Mouse (Mus musculus) neural tube, embryonic 11.5 days (tissue): ENCODE measurements around the gene Cep85l. TPM values are rescaled to one million over a fixed set of nuclear protein-coding genes. Genes with fewer than 3 reads are reported as not detected.

ENCODE experiments used
- ATAC-seq: fragments of 200-750 bp; cut with Nextera tagmentation; 2 replicates; pipeline ENCODE4 v1.8.0; 2017; ENCODE audit warnings: moderate number of reproducible peaks, mild to moderate bottlenecking, moderate TSS enrichment, moderate library complexity; ENCODE audit not compliant: insufficient read depth, low FRiP score, low TSS enrichment
- DNase-seq: peaks from one replicate; pipeline ENCODE4 v3.0.0-alpha.2; 2015; ENCODE audit warnings: low spot score
- H3K27ac ChIP-seq: fragments of 300-500 bp; sonication (generic); 2 replicates; pipeline ENCODE4 v1.5.1; 2014; ENCODE audit warnings: low read depth, mild to moderate bottlenecking, low read length
- H3K27me3 ChIP-seq: fragments of 300-500 bp; sonication (generic); 2 replicates; pipeline ENCODE4 v1.6.1; 2014; ENCODE audit warnings: mild to moderate bottlenecking, low read length, mixed read lengths; ENCODE audit not compliant: control insufficient read depth, insufficient read depth
- H3K36me3 ChIP-seq: fragments of 300-500 bp; sonication (generic); 2 replicates; pipeline ENCODE4 v1.6.1; 2014; ENCODE audit warnings: mild to moderate bottlenecking, low read length, moderate library complexity, mixed read lengths; ENCODE audit not compliant: control insufficient read depth, insufficient read depth
- H3K4me1 ChIP-seq: fragments of 300-500 bp; sonication (generic); 2 replicates; pipeline ENCODE4 v1.6.1; 2014; ENCODE audit warnings: low read length, mixed read lengths; ENCODE audit not compliant: control insufficient read depth, insufficient read depth
- H3K4me2 ChIP-seq: fragments of 300-500 bp; sonication (generic); 2 replicates; pipeline ENCODE4 v1.6.1; 2014; ENCODE audit warnings: low read depth, mild to moderate bottlenecking, moderate library complexity
- H3K4me3 ChIP-seq: fragments of 300-500 bp; sonication (generic); 2 replicates; pipeline ENCODE4 v1.5.1; 2014; ENCODE audit warnings: low read depth, low read length
- H3K9ac ChIP-seq: fragments of 300-500 bp; sonication (generic); 2 replicates; pipeline ENCODE4 v1.6.1; 2014; ENCODE audit warnings: mild to moderate bottlenecking, low read length
- H3K9me3 ChIP-seq: fragments of 300-500 bp; sonication (generic); 2 replicates; pipeline ENCODE4 v1.6.1; 2016; ENCODE audit warnings: low read length; ENCODE audit not compliant: control insufficient read depth
- WGBS: fragments of 180-500 bp; shearing (Covaris S2); extraction: QIAGEN DNeasy Blood & Tissue Kit; methylation state at CpG from one replicate; pipeline ENCODE4 v1.1.7; 2014; 5-methylcytosine and 5-hydroxymethylcytosine counted together
- polyA plus RNA-seq: library from polyadenylated mRNA; unstranded; fragments of >200 nt; fragmentation: Nextera tagmentation; extraction: Ambion mirVana; gene quantifications from 2 replicates; pipeline ENCODE4 v1.2.1, GENCODE M21; 2014

Cep85l gene
- polyA plus RNA-seq, 1 experiment from 2014 or later, result 6.2 TPM

DNA sequence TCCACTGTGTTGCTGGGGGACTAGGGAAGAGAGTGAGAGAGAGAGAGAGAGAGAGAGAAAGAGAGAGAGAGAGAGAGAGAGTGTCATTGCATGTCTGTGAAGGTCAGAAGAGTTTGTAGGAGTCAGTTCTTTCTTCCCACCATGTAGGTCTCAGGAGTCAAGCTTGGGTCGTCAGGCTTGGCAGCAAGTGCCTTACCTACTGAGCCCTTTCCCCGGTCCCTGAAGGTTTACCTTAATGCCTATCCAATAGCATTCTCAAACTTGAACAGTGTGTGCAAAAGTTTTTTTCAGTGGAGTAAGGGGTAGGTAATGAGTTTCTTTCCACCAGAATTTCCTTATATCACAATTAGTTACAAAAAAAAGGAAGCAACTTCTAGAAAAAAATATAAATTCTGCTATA, 40.7 kb downstream of the Cep85l start:
- Histone ChIP-seq H3K9me3 (no peaks in the 10 kb centered on the region), H3K36me3 (no peaks in the 10 kb centered on the region), H3K27ac (no peak overlapping the region), H3K27me3 (no peaks in the 10 kb centered on the region), H3K9ac (no peak overlapping the region), H3K4me3 (no peak overlapping the region), H3K4me2 (no peak overlapping the region), H3K4me1 (no peaks in the 10 kb centered on the region)
- WGBS, result 61% methylated on average over 2 of the region's 2 CpGs
- ATAC-seq (no peak), DNase-seq (no peak)

DNA sequence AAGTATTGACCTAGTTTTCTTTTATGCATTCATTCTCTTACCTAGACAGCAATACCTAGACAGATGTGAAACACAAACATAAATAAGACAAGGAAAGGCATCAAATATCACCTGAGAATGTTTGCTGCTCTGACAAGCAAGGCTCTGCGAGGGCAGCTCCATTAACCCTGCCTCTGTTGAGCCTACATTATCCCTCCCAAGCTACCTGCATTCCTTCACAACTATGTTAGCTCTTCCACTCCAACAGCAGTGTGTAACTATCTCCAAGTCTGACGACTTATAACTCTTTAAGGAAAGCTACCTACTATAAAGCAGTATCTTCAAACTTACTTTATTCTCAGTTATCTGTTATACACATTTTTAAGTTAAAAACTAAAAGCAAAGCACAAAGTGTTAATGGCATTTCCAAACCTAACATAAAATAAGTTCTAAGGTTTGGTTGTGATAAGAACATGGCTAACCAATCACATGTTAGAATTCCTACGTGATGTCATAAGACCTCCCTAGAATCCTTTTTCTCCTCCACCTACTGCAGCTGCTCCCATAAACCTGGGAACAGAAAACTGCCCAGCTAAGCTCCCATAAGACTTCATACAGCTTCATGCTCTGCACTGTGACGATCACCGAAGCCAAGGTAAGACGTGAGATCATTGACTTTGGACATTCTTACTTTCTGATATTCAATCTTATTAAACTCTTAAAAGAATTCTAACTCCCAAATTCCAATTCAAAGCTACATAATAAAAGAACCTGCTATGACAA, 42.4 kb downstream of the Cep85l start, which contains the start of gene Pln:
Gene Pln, plus strand, starts transcription at position 506 of the 762 bp plus-strand sequence.
- Histone ChIP-seq H3K36me3 (no peaks in the 10 kb centered on the region), H3K27me3 (no peaks in the 10 kb centered on the region), H3K4me3 (no peak within 1 kb of the TSS), H3K9me3 (no peaks in the 10 kb centered on the region), H3K9ac (no peak within 1 kb of the TSS), H3K4me1 (no peaks in the 10 kb centered on the region), H3K27ac (no peak within 1 kb of the TSS), H3K4me2 (no peak within 1 kb of the TSS)
- ATAC-seq, result no peak
- no peak for DNase-seq
- 84% methylated on average over 6 of the region's 6 CpGs for WGBS

DNA sequence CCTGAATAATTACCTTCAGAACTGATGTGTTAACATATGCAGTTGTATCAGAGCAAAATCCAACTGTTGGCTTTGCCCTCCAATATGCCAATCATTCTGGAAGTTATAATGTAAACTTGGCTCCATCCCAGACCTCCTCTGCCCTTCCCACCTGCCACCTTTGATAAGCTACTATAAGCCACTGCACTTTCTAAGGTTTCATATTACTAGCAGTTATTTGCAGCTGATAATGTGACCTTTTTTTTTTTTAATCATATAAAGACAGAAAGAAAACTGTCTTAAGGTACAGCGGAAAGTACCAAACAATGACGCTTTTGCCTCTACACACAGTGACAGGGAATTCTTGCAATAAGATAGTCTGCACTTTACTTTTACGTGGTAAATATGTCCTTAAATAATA, 43.8 kb downstream of the Cep85l start:
- H3K36me3 ChIP-seq, result no peaks in the 10 kb centered on the region
- no peak overlapping the region for H3K27ac ChIP-seq
- WGBS, result 92% methylated on average over 3 of the region's 3 CpGs
- H3K27me3 ChIP-seq, result no peaks in the 10 kb centered on the region
- H3K4me3 ChIP-seq, result no peak overlapping the region
- ATAC-seq (no peak), DNase-seq (no peak)
- H3K9me3 ChIP-seq, result no peaks in the 10 kb centered on the region
- no peak overlapping the region for H3K4me2 ChIP-seq
- no peaks in the 10 kb centered on the region for H3K4me1 ChIP-seq
- H3K9ac ChIP-seq, result no peak overlapping the region

DNA sequence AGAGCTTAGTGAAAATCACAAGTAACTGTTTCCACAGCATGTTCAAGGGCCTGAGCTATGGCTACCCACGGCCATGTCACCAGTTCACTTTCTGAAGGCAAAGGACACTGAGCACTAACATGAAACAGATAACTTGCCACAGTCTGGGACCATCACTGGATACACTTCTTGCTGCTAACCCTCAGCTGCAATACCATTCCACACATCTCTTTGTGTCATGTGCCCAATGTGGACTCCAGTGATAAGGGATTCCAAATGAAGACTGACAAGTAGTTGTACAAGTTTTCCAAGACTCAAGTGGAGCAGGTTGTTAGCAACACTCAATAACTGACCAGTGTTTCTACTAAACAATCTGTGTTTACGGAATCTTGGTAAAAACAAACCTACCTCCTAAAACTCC, 44.5 kb downstream of the Cep85l start:
- WGBS, result 89% methylated on average over 2 of the region's 2 CpGs
- Histone ChIP-seq H3K9me3 (no peaks in the 10 kb centered on the region), H3K27ac (no peak overlapping the region), H3K9ac (no peak overlapping the region), H3K27me3 (no peaks in the 10 kb centered on the region), H3K4me1 (no peaks in the 10 kb centered on the region), H3K4me3 (no peak overlapping the region), H3K36me3 (no peaks in the 10 kb centered on the region), H3K4me2 (no peak overlapping the region)
- no peak for ATAC-seq
- no peak for DNase-seq

DNA sequence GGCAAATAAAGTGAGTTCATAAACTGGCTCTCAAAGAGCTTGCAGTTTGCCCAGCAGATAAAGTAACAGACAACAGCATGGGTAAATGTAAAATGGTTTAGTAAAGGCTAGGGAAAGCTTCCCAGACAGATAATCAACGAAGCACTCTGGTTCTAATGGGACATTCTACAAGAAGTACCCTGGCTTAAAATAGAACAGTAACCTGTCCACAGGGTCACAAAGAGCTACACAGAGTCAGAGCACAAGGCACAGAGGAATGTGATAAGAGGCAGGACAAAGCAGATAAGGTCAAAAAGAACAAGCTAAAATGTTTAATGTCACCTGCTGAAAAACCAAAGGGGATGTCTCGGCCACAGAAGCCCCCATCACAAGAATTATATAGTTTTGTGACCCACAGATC, 47.0 kb downstream of the Cep85l start:
- H3K4me1 ChIP-seq, result no peaks in the 10 kb centered on the region
- no peaks in the 10 kb centered on the region for H3K36me3 ChIP-seq
- no peaks in the 10 kb centered on the region for H3K9me3 ChIP-seq
- H3K4me2 ChIP-seq, result no peak overlapping the region
- WGBS, result 87% methylated on average over 2 of the region's 2 CpGs
- no peak overlapping the region for H3K4me3 ChIP-seq
- H3K27ac ChIP-seq, result no peak overlapping the region
- no peak for ATAC-seq
- no peak overlapping the region for H3K9ac ChIP-seq
- DNase-seq, result no peak
- no peaks in the 10 kb centered on the region for H3K27me3 ChIP-seq

DNA sequence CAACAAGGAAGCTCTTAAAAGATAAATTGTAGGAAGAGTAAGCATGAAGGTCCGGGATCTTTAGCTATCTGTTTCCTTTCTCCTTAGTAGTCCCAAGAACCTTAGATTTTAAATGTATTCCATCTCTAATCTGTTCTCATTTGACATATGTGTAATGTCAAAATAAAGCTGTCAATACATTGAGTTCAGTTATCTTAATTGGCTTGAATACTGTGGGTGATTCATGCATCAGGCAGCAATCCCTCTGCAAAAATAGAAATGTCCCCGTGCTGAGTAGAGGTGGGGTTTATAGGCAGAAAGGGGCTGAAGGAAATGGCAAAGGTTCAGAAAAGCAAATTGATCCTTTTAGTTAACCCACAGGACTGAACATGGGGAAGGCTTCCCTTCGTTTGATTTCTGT, 50.5 kb downstream of the Cep85l start:
- H3K4me2 ChIP-seq, result no peak overlapping the region
- no peak for ATAC-seq
- no peak for DNase-seq
- no peaks in the 10 kb centered on the region for H3K27me3 ChIP-seq
- 88% methylated on average over 3 of the region's 3 CpGs for WGBS
- H3K27ac ChIP-seq, result no peak overlapping the region
- no peaks in the 10 kb centered on the region for H3K9me3 ChIP-seq
- H3K36me3 ChIP-seq, result no peaks in the 10 kb centered on the region
- H3K9ac ChIP-seq, result no peak overlapping the region
- no peaks in the 10 kb centered on the region for H3K4me1 ChIP-seq
- no peak overlapping the region for H3K4me3 ChIP-seq

DNA sequence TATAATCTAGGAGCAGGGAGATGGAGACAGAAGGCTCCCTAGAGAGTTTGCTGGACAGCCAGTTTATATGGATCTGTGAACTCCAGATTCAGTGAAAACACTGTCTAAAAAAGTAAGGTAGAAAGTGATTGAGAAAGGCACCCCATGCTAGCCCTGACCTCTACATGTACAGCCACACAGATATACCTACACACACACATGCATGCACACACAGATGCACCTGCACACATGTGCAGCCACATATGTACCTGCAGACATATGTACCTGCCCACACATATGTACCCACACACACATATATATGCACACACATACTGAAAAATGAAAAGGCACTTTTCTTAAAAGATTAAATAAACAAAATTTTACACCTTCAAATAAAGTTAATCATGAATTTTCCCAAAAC, 53.4 kb downstream of the Cep85l start:
- Histone ChIP-seq H3K36me3 (no peaks in the 10 kb centered on the region), H3K9ac (no peak overlapping the region), H3K27ac (no peak overlapping the region), H3K4me1 (no peaks in the 10 kb centered on the region), H3K4me3 (no peak overlapping the region), H3K9me3 (no peaks in the 10 kb centered on the region), H3K4me2 (no peak overlapping the region), H3K27me3 (no peaks in the 10 kb centered on the region)
- ATAC-seq (no peak), DNase-seq (no peak)

DNA sequence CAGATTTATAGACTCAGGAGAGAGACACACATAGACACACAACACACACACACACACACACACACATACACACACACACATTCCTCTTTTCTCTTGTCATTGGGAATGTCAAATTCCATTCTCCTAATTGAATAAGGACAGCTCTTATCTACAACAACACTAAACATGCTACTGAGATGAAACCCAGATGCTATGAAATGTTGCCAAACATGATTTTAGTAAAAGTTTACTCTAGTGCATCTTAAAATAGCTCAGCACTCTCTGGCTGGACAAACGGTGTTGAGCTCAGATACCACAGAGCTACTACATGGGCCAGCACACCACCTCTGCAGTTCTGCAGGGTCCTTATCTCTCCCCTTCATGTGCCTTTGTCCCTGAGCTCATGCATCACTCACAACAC, 55.1 kb downstream of the Cep85l start:
- Histone ChIP-seq H3K4me3 (no peak overlapping the region), H3K27ac (no peak overlapping the region), H3K9ac (no peak overlapping the region), H3K27me3 (no peaks in the 10 kb centered on the region), H3K9me3 (no peaks in the 10 kb centered on the region), H3K4me1 (no peaks in the 10 kb centered on the region), H3K4me2 (no peak overlapping the region), H3K36me3 (no peaks in the 10 kb centered on the region)
- ATAC-seq, result no peak
- no peak for DNase-seq
- 74% methylated on average over 1 of the region's 1 CpGs for WGBS

DNA sequence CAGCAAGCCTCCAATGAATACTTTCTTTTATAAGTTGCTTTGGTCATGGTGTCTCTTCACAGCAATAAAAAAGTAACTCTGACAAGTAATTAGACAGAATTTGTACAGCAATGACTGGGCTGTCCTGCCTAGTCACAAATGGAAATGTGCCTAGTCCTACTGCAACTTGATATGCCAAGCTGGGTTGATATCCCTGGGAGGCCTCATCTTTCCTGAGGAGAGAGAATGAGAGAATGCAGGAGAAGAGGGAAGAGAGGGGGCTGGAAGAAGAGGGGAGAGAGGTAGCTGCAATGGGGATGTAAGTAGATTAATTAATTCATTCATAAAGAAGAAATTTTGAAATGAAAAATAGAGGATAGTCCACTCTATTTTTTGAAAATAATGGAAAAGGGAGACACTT, 56.4 kb downstream of the Cep85l start:
- ATAC-seq (no peak), DNase-seq (no peak)
- H3K4me1 ChIP-seq, result no peaks in the 10 kb centered on the region
- no peak overlapping the region for H3K27ac ChIP-seq
- H3K27me3 ChIP-seq, result no peaks in the 10 kb centered on the region
- no peaks in the 10 kb centered on the region for H3K36me3 ChIP-seq
- H3K9me3 ChIP-seq, result no peaks in the 10 kb centered on the region
- H3K4me2 ChIP-seq, result no peak overlapping the region
- H3K4me3 ChIP-seq, result no peak overlapping the region
- H3K9ac ChIP-seq, result no peak overlapping the region
